Mouse (Mus musculus) thymus, adult 2 months (tissue): ENCODE results near the gene Serpina3c. TPM values are rescaled to one million over a fixed set of nuclear protein-coding genes. Genes with fewer than 3 reads are reported as not detected.
A peak's percentile ranks its signal among the peaks of the same experiment; 100 is the strongest.

Experiments
- DNase-seq: peaks from one replicate; pipeline ENCODE4 v3.0.0; 2021
- H3K27ac ChIP-seq: fragments of 200-500 bp; 2 replicates; pipeline ENCODE4 v1.5.1; 2012; ENCODE audit warnings: low read length, control low read depth; ENCODE audit not compliant: control insufficient read depth, insufficient read depth
- H3K27me3 ChIP-seq: fragments of 200-500 bp; 2 replicates; pipeline ENCODE4 v1.6.1; 2012; ENCODE audit warnings: mild to moderate bottlenecking, low read length, moderate library complexity, mixed read lengths; ENCODE audit not compliant: control insufficient read depth, insufficient read depth
- H3K36me3 ChIP-seq: fragments of 200-500 bp; 2 replicates; pipeline ENCODE4 v1.6.1; 2012; ENCODE audit warnings: mild to moderate bottlenecking, low read length, moderate library complexity; ENCODE audit not compliant: control insufficient read depth, insufficient read depth
- H3K4me1 ChIP-seq: fragments of 200-500 bp; replicated peaks from 2 replicates; pipeline ENCODE4 v1.6.1; 2012; ENCODE audit warnings: low read length; ENCODE audit not compliant: control insufficient read depth, insufficient read depth
- H3K4me3 ChIP-seq: fragments of 200-500 bp; 2 replicates; pipeline ENCODE4 v1.5.1; 2012; ENCODE audit warnings: mild to moderate bottlenecking, low read length, control low read depth, moderate library complexity; ENCODE audit not compliant: control insufficient read depth, insufficient read depth
- CTCF ChIP-seq: fragments of 200-500 bp; IDR thresholded peaks from 2 replicates; pipeline ENCODE4 v1.5.1; 2012; ENCODE audit warnings: mild to moderate bottlenecking, control low read depth, low read length, moderate library complexity, borderline replicate concordance; ENCODE audit not compliant: control insufficient read depth, poor library complexity, insufficient read depth; ENCODE audit errors: extremely low read depth
- POLR2A ChIP-seq: fragments of 200-500 bp; IDR thresholded peaks from 2 replicates; pipeline ENCODE4 v1.6.1; 2012; ENCODE audit warnings: mild to moderate bottlenecking, low read length, control low read depth, moderate library complexity; ENCODE audit not compliant: control insufficient read depth, poor library complexity, insufficient read depth; ENCODE audit errors: extremely low read depth
- WGBS: fragments of 180-500 bp; shearing (Covaris S2); methylation state at CpG from one replicate; pipeline ENCODE4 v1.1.7; 2018; 5-methylcytosine and 5-hydroxymethylcytosine counted together
- polyA plus RNA-seq: library from polyadenylated mRNA; depleted of rRNA; stranded (reverse); fragments of >200 nt; gene quantifications from 2 replicates; pipeline ENCODE4 v1.2.3, GENCODE M21; 2012

The Serpina3c gene
- polyA plus RNA-seq, 1 experiment = 1.7 TPM

DNA sequence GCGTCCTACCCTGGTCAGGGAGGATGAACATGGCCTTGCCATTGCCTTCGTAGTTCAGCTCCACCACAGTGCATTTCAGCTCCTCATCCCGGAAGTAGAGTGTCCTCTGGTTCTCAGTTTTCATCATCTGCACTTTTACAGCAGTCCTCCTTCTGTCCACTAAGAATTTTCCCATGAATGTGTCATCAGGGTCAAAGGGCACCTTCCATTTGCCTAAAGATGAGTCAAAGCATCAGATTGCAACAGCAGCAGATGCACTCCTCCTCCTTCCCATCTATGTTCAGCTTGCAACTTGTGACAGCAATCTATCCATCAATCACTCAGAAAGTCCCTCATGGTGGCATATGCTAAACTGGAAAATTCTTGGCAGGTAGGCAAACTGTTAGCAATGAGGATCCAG, 22.0 kb upstream of the Serpina3c start:
- DNase-seq = no peak
- H3K4me1 ChIP-seq = no peaks in the 10 kb centered on the region
- WGBS = 85% methylated on average over 3 of the region's 3 CpGs
- no peaks in the 10 kb centered on the region for H3K36me3 ChIP-seq
- no peak overlapping the region for H3K27ac ChIP-seq
- no peak overlapping the region for H3K4me3 ChIP-seq
- TF ChIP-seq CTCF (no peak), POLR2A (no peak)
- no peaks in the 10 kb centered on the region for H3K27me3 ChIP-seq

DNA sequence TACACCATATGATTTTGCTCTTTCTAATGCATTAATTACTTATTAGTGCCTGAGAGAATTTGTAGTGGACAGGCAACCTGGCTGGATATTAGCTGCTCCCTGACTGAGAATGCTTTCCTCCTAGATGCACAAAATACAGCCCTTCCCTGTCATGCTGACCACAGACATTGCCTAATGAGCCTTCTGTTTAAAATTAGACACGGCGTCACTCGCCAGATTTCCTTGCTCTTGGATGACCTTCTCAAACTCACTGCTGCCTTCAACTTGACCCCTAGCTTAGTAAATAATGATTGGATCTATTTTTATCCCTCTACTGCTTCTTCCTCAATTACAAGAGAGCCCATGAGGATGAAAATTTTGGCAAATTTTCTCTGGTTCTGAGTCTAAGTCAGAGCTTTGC, 21.1 kb upstream of the Serpina3c start:
- 84% methylated on average over 3 of the region's 3 CpGs for WGBS
- no peak for TF ChIP-seq POLR2A

DNA sequence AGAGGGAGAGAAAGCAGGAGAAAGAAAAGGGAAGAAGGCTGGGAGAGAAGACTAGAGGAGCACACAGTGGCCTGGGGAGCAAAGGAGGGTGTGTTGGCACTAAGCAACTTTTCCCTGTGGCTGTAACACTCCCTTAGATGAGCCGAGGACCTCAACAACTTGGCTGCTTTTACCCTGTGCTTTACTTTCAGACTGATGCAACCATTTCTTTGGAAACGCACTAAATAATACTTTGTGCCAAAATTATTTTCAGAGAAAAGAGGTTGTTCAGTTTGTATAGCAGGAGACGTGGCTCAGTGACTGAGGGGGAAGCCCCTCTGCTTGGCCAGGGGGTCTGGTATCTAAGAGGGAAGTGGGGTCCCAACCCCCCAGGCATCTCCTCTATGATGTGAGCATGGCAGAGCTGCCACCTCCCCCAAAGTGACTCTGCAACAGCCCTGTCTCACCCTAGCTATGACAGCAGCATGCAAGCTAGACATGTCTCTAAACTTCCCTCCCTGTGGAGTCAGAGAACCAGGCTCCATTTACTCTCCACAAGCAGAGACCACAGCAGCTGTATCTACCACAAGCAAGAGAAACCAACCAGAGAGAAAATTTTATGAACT, 527 bp downstream of the Serpina3c start:
- DNase-seq = no peak
- H3K4me1 ChIP-seq = no peaks in the 10 kb centered on the region
- H3K4me3 ChIP-seq = no peak overlapping the region
- H3K36me3 ChIP-seq = no peaks in the 10 kb centered on the region
- 73% methylated on average over 3 of the region's 3 CpGs for WGBS
- no peaks in the 10 kb centered on the region for H3K27me3 ChIP-seq
- TF ChIP-seq POLR2A (no peak), CTCF (no peak)
- no peak overlapping the region for H3K27ac ChIP-seq

More for the DNA sequence above, 21.1 kb upstream of the Serpina3c start:
- no peak overlapping the region for H3K4me3 ChIP-seq
- no peak for DNase-seq
- no peaks in the 10 kb centered on the region for H3K4me1 ChIP-seq
- no peaks in the 10 kb centered on the region for H3K36me3 ChIP-seq
- no peak overlapping the region for H3K27ac ChIP-seq
- no peaks in the 10 kb centered on the region for H3K27me3 ChIP-seq

DNA sequence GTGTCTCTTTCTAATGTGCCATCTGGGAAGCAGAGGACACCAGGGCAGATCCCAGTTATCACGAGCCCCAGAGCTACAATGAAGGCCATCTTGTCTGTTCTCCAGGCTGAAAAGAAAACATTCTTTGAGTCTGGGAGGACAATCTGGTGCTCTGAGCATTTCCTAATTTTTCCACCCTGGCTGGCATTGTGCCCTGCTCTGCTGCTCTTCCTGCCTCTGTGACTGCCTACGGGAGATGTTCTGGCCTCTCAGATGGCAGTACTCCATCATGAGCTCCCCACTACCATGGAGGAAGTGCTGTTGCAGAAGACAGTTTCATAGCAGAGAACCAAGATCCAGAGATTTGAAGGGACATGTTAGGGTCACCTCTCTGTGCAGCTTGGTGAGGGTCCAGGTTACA, 1.7 kb downstream of the Serpina3c start:
- DNase-seq = no peak
- TF ChIP-seq POLR2A = no peak
- TF ChIP-seq CTCF = no peak
- Histone ChIP-seq H3K36me3 (no peaks in the 10 kb centered on the region), H3K27me3 (no peaks in the 10 kb centered on the region), H3K4me1 (no peaks in the 10 kb centered on the region), H3K27ac (no peak overlapping the region), H3K4me3 (no peak overlapping the region)
- WGBS = 82% methylated on average over 2 of the region's 2 CpGs

DNA sequence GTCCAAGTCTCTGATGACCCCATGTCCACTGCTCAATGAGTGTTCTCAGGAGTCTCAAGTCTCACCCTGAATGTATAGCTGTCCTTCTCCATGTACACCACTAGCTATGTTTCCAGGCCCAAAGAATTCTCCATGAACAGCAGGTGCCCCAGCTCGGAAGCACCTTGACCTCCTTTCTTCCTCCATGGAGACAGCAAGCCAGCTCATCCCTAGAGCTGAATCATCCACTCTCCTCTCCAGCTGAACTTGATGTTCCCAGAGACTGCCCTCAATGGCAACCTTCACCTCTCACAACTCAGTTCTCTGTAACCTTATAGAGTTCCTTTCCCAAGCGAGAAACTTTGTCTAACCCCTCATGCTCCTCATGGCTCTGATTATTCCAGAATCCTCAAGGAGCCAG, 8.1 kb downstream of the Serpina3c start:
- H3K27me3 ChIP-seq = no peaks in the 10 kb centered on the region
- no peaks in the 10 kb centered on the region for H3K4me1 ChIP-seq
- no peak overlapping the region for H3K27ac ChIP-seq
- H3K36me3 ChIP-seq = no peaks in the 10 kb centered on the region
- H3K4me3 ChIP-seq = no peak overlapping the region
- WGBS = 94% methylated on average over 2 of the region's 2 CpGs
- TF ChIP-seq POLR2A = no peak
- no peak for TF ChIP-seq CTCF
- peak; percentile 0 for DNase-seq

DNA sequence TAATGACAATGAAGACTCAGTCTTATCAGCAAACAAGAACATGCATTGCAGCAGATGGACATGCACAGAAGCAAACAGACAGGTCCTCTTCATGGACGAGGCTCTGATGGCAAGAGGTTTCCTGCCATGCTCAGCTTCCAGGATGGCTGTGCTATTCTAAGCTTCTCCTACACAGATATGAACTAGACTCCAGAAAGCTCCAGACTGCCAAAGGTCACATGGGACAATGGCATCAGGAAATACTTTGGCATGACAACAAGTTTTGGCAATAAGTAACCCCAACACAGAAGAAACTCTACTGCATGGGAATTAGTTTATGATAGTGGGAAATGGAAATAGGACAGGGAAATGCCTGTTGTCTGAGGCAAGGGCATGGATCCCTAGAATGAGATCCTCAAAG, 10.4 kb downstream of the Serpina3c start:
- 97% methylated on average over 1 of the region's 1 CpGs for WGBS
- Histone ChIP-seq H3K4me1 (no peaks in the 10 kb centered on the region), H3K27me3 (no peaks in the 10 kb centered on the region), H3K4me3 (no peak overlapping the region), H3K36me3 (no peaks in the 10 kb centered on the region), H3K27ac (no peak overlapping the region)
- no peak for TF ChIP-seq CTCF
- TF ChIP-seq POLR2A = no peak
- peak; percentile 0 for DNase-seq

DNA sequence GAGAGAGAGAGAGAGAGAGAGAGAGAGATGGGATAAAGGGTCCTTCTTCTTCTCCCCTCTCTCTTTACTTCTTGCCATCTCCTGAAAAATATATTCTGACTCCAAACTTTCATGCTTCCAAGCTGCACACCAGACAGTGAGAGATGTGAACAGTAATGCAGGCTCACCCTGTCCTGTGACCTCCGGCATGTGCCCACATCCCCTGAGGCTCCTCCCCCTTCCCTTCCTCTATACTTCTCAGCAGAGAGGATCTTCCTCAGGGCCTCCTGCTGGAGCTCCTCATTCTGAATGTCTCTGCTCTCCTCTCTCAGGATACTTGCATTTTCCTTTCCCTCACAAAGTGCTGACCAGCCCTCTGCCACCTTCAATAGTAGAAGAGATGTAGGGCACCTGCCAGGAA, 11.2 kb downstream of the Serpina3c start:
- TF ChIP-seq CTCF (no peak), POLR2A (no peak)
- no peak overlapping the region for H3K27ac ChIP-seq
- WGBS = 9% methylated on average over 1 of the region's 1 CpGs
- DNase-seq = peak; percentile 0
- no peaks in the 10 kb centered on the region for H3K36me3 ChIP-seq
- no peaks in the 10 kb centered on the region for H3K27me3 ChIP-seq
- no peaks in the 10 kb centered on the region for H3K4me1 ChIP-seq
- H3K4me3 ChIP-seq = no peak overlapping the region
